Mouse (Mus musculus) cerebellum, adult 9-10 months (tissue): ENCODE results near the gene Rora.

Experiments
- DNase-seq: peaks from one replicate; pipeline ENCODE4 v3.0.0; 2022

The Rora gene

GRCm38 (mm10) chr9:69296418-69296817, 642.8 kb downstream of the Rora start:
- peak; percentile 81 for DNase-seq

GRCm38 (mm10) chr9:69297766-69298375, 644.3 kb downstream of the Rora start:
- no peak for DNase-seq

- no peak for DNase-seq
These were observed 645.2 kb downstream of the Rora start for GRCm38 (mm10) chr9:69298566-69299335.

- DNase-seq, result no peak
These were observed 645.9 kb downstream of the Rora start for GRCm38 (mm10) chr9:69299484-69299883.

- no peak for DNase-seq
These were observed 646.7 kb downstream of the Rora start for GRCm38 (mm10) chr9:69300296-69300695.

- no peak for DNase-seq
These were observed 647.9 kb downstream of the Rora start for GRCm38 (mm10) chr9:69301445-69301844.

GRCm38 (mm10) chr9:69301955-69302354, 648.4 kb downstream of the Rora start:
- DNase-seq, result no peak

GRCm38 (mm10) chr9:69302846-69303245, 649.3 kb downstream of the Rora start:
- no peak for DNase-seq

GRCm38 (mm10) chr9:69303346-69303944, 649.9 kb downstream of the Rora start:
- DNase-seq, result no peak

GRCm38 (mm10) chr9:69303962-69304361, 650.4 kb downstream of the Rora start:
- DNase-seq, result no peak

GRCm38 (mm10) chr9:69304492-69304891, 650.9 kb downstream of the Rora start:
- no peak for DNase-seq

- DNase-seq, result no peak
These were observed 651.4 kb downstream of the Rora start for GRCm38 (mm10) chr9:69304991-69305390.

- DNase-seq, result no peak
These were observed 653.3 kb downstream of the Rora start for GRCm38 (mm10) chr9:69306734-69307528.

GRCm38 (mm10) chr9:69307974-69308373, 654.4 kb downstream of the Rora start:
- DNase-seq, result no peak

- DNase-seq, result no peak
These were observed 656.9 kb downstream of the Rora start for GRCm38 (mm10) chr9:69310524-69310923.

- no peak for DNase-seq
These were observed 659.7 kb downstream of the Rora start for GRCm38 (mm10) chr9:69313297-69313696.

GRCm38 (mm10) chr9:69314451-69315210, 661.0 kb downstream of the Rora start:
- DNase-seq, result no peak

GRCm38 (mm10) chr9:69317527-69318115, 664.0 kb downstream of the Rora start:
- DNase-seq, result no peak

GRCm38 (mm10) chr9:69319434-69319833, 665.8 kb downstream of the Rora start:
- no peak for DNase-seq

GRCm38 (mm10) chr9:69319913-69320634, 666.5 kb downstream of the Rora start:
- DNase-seq, result no peak

- no peak for DNase-seq
These were observed 667.0 kb downstream of the Rora start for GRCm38 (mm10) chr9:69320635-69321027.
